Mouse (Mus musculus) spleen, adult 2 months (tissue): Measurements from ENCODE around the gene Gm19668.

Experiments used
- CTCF ChIP-seq: fragments of 200-500 bp; IDR thresholded peaks from 2 replicates; pipeline ENCODE4 v1.5.1; 2011; ENCODE audit warnings: mild to moderate bottlenecking, inconsistent platforms; ENCODE audit not compliant: insufficient read depth, insufficient read length, insufficient replicate concordance; ENCODE audit errors: extremely low read depth
- POLR2A ChIP-seq: fragments of 200-500 bp; IDR thresholded peaks from 2 replicates; pipeline ENCODE4 v1.6.1; 2011; ENCODE audit warnings: low read depth, low read length, inconsistent platforms

- no peak for TF ChIP-seq POLR2A
- no peak for TF ChIP-seq CTCF
Measured at GRCm38 (mm10) chr10:77846961-77847360, 48.0 kb upstream of the Gm19668 start.
